Mouse (Mus musculus): ENCODE measurements at regions not wholly inside any gene's neighbourhood (a gene's known extent, or its start where the extent isn't known, plus 50 kb on each side); places are given as distances from the start of the nearest gene placed in this dataset.

- TF ChIP-seq POLR2A (IDR thresholded peaks at IDR 0.05; ENCODE audit: low read depth, low read length) (no peak), CTCF (conservative IDR thresholded peaks at IDR 0.05; ENCODE audit: insufficient read depth, insufficient read length, low read depth, low read length) (no peak)
These were observed 106.0 kb upstream of the Mrps22 start for GRCm38 (mm10) chr9:98707491-98707890.
